Mouse (Mus musculus) spleen, adult 18-20 months (tissue): Measurements from ENCODE around the gene Dapk2.
A peak's percentile ranks its signal among the peaks of the same experiment; 100 is the strongest.

Source experiments
- DNase-seq, 2 experiments: peaks; one replicate each; pipeline ENCODE4 v3.0.0; 2022; ENCODE audit warnings: mixed read lengths in 2 of 2

Gene Dapk2

DNA sequence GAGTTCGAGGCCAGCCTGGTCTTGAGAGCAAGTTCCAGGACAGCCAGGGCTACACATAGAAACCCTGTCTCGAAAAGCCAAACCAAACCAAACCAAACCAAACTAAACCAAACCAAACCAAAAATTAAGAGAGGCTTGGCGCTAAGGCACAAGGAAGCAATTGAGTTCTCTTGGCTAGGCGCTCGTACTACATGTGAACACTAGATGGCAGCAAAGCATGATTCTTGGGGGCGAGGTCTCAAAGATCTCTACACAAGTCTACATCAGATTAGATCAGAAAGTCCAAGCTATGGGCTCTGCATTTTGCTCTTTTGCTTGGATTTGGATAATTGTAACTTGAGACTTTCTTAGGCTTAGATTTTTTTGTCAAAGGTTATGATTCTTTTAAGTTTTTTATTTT, 13.8 kb upstream of the Dapk2 start:
- peak; percentile 27 to 65 for DNase-seq

DNA sequence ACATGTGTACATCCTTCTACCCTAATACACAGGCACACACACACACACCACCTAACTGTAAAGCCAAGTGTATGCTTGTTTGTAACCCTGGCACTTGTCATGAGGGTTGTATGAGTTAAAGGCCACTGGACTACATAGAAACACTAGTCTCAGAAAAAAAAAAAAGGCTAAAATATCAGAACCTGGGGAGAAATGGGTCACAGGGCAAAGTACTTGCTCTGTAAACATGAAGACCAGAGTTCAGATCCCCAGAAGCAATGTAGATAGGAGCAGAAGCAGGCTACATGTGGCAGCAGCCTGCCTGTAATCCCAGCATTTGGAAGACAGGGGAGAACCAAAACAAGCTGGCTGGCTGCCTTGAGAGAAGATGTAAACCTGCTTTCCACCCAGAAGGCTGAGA, 11.9 kb upstream of the Dapk2 start:
- DNase-seq: no peak

DNA sequence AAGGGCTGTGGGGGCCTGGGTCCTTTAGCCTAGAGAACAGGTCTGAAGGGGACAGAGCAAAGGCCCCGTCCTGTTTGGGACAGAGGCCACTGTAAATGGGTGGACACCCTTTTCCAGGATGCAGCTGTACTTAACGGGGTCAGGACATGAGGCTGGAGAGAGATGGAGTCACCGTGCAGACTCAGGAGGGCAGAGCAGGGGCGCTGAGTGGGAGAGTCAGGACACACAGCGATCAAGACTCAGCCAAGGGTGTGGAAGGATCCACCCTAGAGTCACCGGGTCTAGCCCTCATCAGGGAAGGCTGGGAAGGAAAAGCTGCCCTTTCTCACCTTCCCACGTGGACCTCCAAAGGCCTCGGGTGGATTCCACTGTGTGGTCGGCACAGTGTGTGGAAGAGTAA, 6.0 kb upstream of the Dapk2 start:
- no peak for DNase-seq

DNA sequence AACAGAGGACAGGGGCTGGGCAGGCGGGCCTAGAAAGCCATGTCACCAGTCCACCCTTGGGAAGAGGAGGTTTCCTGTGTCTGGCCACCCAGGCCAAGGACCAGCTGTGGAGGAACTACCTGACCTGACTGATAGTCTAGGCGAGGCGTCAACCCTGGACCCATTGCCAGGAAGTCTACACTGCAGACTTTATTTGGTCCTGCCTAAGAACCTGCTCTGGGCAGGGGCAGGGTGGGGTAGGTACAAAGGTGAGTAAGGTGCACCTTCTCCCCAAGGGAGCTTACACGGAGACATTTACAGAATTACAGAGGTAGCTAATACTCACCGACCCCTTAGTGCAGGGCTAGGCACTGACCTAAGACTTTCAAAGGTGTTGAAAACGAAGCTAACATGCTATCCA, 4.4 kb upstream of the Dapk2 start:
- DNase-seq: no peak

DNA sequence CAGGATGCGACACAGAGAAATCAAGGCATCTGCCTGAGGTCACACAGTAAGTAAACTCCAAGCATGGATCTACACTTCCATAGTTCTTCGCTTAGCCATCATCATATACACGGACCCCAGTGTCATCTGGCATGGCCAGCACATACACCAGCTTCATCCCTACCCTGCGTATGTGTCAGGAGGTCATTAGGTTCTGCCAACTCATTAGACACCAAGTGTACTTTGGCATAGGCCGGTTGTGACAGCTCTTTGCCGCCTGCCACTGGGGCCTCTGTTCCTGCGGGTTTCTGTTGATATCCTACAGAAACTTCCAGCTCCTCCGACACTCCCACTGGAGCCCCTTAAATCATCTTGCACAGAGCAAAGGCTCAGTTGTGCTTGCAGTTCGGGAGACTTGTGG, 4.0 kb upstream of the Dapk2 start:
- no peak for DNase-seq

DNA sequence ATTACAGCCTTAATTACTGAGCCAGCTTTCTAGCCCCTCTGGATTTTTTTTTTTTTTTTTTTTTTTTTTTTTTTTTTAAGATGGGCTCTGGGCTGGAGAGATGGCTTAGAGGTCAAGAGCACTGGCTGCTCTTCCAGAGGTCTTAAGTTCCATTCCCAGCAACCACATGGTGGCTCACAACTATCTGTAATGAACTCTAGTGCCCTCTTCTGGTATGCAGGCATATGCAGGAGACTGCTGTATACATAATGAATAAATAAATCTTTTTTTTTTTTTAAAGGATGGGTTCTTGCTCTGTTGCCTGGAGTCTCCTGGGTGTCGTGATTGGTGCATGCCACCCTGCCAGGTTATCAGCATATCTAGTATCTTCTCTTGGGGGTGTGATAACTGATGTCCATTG, 2.5 kb upstream of the Dapk2 start:
- DNase-seq: no peak

DNA sequence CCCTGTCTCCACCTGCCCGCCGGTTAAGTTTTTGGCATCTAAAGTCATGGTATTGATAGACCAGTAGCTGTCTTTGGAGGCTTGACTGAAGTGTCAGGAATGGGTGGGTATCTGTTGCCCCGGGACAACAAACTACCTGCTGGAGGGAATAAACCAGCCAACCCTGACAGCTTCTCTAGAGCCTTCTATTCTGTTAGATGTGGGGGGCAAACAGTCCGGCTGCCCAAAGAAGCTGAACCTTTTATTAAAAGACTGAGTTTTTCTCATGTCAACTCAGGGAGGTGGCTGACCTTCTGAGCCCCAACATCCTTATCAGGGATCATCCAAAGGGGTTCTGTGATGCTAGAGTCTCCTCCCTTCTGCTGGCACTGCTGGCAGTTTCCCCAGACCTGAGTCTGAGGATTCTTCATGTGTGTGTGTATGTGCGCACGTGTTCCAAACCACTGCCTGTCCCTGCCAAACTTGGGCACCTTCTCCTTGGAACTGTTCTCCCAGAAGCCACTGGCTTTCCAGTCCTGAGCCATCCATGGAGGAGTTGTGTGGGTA, 935 bp downstream of the Dapk2 start:
- DNase-seq: no peak

DNA sequence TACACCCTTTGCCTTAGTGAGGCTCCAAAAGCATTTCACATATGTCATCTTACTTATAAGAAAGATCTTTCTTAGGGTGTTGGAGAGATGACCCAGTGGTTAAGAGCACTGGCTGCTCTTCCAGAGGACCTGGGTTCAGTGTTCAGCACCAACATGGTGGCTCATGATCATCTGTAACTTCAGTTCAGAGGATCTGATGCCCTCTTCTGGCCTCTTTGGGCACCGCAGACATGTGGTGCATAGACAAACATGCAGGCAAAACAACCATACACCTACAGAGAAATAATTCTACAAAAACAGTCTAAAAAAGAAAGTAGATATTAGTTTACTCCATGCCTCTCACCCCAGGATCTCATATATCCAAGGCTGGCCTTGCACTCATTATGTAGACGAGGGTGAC, 2.1 kb downstream of the Dapk2 start:
- no peak for DNase-seq

DNA sequence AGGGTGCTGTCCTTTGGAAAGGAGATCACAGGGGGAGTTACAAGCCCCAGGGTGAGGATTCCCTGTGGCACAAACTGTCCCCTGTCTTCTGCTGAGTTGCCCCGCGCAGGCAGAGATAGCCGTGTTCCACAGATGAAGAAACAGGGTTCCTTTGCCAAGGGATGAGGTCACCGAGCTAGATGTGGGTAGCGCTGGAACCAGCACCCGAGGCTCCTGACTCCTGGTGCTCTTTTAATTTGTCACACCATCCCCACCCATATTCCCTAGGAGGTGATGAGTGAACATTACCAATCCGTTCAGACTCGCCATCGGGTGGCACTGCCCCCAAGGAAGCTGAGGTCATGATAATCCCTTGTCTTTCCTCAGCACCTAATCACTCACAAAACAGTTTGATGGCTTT, 5.0 kb downstream of the Dapk2 start:
- no peak for DNase-seq

DNA sequence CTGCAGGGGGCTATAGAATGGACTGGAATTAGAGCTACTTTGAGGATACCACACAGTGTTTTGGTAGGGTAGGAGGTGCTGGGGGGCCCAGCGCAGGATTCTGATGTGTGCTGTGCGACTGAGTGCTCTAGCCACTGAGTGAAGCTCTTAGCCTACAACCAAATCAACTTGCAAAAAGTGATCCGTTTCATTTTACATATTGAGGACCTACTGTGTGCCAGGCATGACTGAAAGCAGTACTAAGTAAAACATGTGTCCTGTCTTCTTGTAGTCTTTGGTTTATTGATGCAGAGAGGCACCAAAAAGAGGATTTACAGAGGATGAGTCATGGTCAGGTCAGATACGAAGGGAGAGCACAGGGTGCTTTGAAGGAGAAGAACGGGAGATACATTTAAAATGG, 9.2 kb downstream of the Dapk2 start:
- no peak for DNase-seq

DNA sequence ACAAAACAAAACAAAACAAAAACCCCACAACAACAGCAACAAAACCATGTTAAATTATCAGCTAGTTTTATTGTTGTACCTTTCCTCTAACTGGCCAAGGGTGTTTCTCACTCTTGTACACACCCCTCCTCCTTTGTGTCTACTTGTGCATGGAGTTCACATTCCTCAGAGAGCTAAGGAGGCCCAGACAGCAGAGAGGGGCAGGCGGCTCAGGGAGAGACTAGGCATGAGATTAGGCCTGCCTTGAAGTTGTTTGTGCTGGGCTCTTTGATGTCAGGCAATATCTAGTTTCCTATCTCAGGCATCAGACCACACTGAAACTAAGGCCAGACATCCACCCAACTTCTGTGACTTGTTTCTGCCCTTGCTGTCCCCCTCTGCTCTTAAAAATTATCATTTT, 10.2 kb downstream of the Dapk2 start:
- DNase-seq: no peak

DNA sequence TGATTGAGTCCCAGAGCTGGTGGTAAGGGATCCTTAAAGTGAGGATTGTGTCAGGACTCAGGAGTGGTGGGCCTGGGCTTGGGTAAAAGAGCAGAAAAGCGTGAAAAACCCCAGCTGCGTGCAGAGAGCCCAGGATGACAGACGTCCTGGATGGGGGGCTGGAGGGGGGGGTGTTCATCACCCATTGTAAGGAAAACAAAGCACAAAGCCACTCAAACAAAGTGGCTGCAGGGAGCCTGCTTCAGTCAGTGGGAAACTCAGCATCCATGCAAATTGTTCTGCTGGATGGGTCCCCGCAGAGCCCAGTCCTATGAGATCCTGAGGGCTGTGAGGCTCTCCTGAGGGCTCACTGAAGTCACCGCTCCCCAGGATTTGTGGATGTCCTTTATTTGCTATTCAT, 12.5 kb downstream of the Dapk2 start:
- DNase-seq: no peak

DNA sequence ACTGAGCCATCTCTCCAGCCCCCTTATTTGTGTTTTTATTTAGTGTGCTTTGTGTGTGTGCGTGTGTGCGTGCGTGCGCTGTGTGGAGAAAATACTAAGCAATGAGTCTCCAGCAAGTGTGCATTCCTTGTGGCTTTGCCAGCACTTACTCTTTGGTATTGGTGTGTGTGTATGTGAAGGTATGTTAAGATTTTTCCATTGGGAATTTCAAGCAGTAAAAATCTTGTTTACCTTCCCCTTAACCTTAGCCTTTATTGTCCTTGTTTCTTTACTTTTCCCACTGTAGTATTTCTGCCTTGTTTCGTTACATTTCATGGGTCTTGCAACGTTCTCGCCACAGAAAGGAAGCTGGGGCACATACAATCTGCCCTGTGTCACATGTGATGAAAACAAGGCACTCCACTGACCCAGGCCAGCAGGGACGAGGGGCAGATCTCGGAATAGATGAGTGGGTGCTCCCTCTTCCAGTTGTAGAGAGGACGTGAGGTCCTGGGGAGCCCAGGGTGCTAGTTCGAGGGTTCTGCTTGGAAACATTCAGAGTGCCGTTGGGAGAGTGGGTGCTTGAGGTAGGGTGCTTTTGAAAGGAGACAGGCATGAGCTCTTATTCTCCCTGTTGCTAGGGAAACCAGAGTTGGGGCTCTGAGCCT, 13.4 kb downstream of the Dapk2 start:
- DNase-seq: no peak

DNA sequence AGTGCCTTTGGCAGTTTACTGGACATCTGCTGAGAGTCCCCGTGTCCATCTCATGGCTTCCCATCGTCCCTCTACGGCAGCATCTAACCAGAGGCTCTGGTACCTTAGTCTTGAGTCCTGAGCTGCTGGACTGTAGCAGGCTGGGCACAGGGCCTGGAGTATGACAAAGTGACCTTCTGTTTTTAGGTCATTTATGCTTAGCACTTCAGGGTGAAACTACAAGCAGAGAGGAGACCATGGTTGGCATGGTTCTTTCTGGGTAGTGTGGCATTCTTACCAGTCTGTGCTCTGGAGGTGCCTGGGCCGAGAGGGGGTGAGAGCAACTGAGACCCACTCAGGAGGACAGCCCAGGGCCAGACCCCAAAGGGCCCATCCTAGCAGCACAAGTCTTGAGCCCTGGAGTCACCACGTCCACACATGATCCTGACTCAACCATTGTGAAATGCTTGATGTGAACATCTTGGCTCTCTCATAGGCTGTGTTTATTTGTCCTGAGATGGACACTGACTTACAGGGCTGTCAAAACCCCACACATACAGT, 15.4 kb downstream of the Dapk2 start:
- DNase-seq: no peak

DNA sequence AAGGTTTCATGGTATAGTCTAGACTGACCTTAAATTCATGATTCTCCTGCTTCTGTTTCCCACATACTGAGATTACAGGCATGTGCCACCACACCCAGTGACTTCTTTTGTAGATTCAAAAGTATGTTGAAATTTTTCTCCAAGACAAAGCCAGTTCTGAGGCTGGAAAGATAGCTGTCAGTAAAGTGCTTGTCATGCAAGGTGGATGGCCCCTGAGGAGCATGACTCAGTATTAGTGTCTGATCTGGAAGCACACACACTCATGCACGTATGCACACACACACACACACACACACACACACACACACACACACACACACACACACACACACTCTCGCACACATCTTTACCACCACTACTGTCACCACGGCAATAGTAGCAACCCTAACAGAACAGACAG, 17.0 kb downstream of the Dapk2 start:
- DNase-seq: no peak

DNA sequence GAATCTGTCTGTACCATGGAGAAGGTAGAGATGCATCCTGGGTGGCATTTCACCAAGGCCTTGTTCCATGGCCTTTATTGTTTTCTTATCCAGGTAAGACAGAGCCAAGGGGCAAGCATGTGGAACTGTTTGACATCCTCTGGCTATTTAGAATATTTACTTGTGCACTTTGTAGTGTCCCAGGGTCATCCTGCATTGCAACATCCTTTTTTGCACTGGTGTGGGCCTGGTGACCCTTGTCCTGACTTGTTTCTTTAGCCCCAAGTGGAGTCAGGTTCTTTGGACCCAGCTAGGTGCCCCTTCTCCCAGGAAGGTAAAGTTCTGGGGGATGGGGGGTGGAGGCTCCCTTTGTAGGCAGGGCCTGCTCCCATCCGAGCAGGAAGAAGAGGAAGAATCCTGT, 20.0 kb downstream of the Dapk2 start:
- DNase-seq: no peak

DNA sequence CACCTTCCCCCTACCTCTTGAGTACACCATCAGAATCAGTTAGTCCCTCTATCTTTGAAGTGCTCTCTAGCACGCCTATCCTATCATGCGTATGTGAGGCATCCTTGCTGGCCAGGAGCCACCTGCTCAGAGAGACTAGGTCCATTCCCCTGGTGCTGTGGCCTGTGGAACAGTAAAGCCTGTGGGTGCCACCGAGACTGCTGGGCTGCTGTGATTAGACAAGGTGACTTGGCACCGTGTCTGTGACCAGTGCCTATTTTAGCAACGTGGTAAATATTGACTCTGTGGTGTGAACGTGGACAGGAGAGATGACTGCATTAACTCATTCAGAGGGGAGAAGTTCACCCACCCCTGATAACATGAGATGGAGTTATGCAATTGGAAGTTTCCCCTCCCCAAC, 21.8 kb downstream of the Dapk2 start:
- no peak for DNase-seq

DNA sequence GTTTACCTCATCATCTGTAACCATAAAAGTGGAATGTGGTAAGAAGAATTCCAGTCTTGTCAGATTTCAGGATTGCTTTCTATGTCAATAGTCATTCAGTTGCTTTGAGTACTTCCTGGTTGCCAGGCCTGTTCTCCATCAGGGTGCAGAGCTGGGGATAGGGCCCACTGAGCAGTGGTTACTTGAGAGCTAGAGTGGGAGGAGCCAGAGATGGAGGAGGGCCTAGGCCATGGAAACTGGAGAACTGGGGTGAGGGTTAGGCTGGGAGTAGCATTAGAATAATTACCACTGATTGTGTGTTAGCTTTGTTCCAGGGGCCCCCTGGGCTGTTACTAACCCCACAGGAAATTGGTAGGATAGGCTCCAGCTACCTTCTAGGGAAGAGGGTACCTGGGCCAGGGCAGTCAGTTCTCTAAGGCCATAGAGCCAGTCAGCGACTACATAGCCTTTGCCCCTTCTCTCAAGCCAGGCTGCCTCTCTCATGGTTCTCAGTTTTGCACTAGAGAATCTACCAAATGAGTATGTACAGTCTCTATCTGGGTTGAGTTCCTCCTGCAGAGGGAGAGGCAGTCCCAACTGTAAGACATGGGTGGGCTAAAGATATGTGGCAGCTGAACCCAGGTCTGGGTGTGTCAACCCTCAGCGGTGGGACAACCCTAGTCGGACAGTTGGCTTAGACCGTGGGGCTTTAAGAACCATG, 23.3 kb downstream of the Dapk2 start:
- DNase-seq: no peak

DNA sequence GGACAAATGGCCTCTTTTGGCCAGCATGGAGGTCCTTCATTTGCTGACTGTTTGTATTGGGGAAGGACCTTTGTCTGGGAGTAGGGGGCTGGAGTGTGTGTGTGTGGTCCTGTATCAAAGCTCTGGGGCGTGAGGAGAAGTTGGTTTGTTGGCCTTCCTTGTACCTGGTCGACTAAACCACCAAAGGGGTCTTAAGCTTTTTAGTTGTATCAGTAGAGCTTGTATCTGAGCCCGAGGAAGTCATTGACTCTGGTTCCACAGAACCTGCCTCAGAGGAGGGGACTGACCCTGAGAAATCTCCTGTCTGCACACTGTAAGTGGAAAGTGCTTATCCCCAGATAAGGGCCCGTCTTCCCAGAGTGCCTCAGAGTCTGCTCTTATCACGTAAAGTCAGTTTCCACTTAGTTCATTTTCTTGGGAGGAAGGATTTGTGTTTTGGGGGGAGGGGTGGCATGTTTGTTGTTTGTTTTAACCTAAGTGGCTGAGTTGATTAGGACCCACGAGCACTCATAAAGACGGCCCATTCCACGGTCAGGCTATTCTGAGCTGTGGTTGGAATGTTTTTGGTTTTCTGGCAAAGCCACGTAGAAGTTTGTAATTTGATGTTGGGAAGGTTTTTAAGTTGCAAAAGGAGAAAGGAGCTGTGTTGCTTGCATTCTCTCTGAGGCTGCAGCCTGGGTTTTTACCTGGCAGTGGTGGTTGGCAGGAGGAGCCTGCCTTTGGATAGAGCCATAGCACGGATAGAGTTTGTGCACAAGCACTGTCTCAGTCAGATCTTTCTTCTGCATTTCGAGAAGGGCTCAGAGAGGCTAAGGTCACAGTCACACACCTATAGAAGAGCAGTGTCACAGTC, 24.0 kb downstream of the Dapk2 start:
- no peak for DNase-seq

DNA sequence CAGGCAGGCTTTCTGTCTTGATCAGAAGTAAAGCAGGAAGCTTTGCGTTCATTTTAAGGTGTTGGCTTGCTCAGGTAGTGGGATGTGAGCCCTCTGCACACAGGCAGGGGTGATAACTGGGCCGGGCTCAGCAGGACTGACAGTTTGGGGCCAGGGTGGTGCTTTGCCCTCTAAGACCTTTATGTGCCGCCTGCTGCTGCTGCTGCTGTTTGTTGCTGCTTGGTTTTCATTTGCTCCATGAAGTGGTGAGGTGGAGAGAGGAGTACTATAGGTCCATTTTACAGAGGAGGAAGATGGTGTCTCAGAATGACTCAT, 24.6 kb downstream of the Dapk2 start:
- no peak for DNase-seq

DNA sequence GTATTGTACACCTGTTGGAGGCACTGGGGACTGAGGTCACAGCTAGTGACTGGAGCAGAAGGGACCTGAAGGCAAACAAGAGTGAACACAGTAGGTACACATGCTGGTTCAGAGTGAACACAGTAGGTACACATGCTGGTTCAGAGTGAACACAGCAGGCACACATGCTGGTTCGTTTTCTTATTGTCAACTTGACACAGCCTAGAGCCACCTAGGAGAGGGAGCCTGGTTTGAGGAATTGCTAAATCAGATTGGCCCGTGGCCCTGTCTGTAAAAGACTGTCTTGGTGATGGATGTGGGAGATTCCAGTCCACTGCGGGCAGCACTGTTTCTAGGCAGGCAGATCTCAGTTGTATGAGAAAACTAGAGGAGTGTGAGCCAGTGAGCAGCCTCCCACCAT, 25.0 kb downstream of the Dapk2 start:
- no peak for DNase-seq

DNA sequence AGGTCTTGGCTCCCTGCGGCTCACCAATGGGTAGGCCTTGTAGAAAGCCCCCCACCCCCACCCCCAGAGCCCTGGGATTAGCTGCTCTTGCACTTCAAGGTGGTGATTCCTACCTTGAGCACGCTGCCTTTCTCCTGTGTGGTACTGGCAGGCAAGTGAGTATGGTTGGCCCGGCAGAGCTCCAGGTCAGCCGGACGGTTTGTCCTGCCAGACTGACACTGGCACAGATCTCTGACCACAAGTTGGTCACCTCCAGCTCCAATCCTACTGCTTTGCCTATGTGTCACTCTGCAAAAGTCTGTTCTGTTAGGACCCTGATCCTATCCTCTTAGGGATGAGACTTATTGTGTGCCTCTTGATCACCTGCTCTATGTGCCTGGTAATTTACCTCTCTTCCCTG, 26.5 kb downstream of the Dapk2 start:
- no peak for DNase-seq

DNA sequence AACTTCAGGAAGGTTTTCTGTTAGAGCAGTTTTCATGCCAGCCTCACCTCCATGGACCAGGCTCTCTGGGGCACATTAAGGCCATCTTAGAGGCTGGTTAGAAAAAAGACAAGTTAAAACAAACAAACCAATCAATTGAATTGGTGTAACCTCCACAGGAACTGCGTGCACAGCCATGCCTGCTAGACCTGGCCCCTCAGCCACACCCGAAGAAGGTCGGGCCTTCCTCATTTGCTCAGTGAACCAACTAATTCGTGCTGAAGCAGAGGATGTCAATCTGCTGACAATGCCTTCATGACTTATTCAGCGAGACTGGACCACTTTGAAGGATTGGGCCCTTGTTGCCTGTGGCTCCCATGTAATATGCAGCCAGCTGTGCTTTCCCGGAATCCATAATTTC, 28.4 kb downstream of the Dapk2 start:
- peak in 1 of 2 experiments; percentile 15 for DNase-seq

DNA sequence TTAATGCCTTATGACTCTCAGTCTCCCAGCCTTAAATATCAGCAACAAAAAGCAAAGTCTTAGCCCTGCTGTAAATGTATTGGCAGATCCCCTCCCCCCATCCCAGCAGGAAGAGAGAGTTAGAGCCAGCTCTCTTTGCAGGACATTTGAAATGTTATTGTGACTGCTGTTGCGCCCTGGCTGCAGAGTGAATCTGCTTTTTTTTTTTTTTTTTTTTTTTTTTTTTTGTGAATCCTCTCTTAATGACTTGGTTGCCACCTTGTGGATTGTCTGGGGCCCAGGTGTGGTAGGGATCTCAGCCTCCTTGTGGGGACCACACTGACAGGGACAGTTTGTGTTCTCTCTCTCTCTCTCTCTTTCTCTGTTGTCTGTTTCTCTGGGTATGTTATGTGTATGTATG, 31.0 kb downstream of the Dapk2 start:
- no peak for DNase-seq
